Mouse (Mus musculus) lung, adult 2 months (tissue): ENCODE measurements around the gene Map4. TPM values are rescaled to one million over a fixed set of nuclear protein-coding genes. Genes with fewer than 3 reads are reported as not detected.
A peak's percentile ranks its signal among the peaks of the same experiment; 100 is the strongest.

Experiments used
- DNase-seq: peaks from one replicate; pipeline ENCODE4 v3.0.0; 2022
- H3K4me1 ChIP-seq: fragments of 200-500 bp; 2 replicates; pipeline ENCODE4 v1.6.1; 2011; ENCODE audit warnings: low read length; ENCODE audit not compliant: control insufficient read depth, insufficient read depth
- H3K4me3 ChIP-seq: fragments of 200-500 bp; replicated peaks from 2 replicates; pipeline ENCODE3; 2011; ENCODE audit warnings: low read depth, mild to moderate bottlenecking, control low read depth, low read length; ENCODE audit errors: extremely low read depth
- CTCF ChIP-seq: fragments of 200-500 bp; IDR thresholded peaks from 2 replicates; pipeline ENCODE4 v1.5.1; 2011; ENCODE audit warnings: mild to moderate bottlenecking, low read length, control low read depth; ENCODE audit not compliant: insufficient read depth
- POLR2A ChIP-seq: fragments of 200-500 bp; IDR thresholded peaks from 2 replicates; pipeline ENCODE4 v1.6.1; 2011; ENCODE audit warnings: low read depth, mild to moderate bottlenecking, control low read depth, low read length, borderline replicate concordance; ENCODE audit errors: extremely low read depth
- WGBS: fragments of 180-500 bp; shearing (Covaris S2); methylation state at CpG from one replicate; pipeline ENCODE4 v1.1.7; 2018; 5-methylcytosine and 5-hydroxymethylcytosine counted together
- polyA plus RNA-seq: library from polyadenylated mRNA; depleted of rRNA; stranded (reverse); fragments of >200 nt; gene quantifications from 2 replicates; pipeline ENCODE4 v1.2.3, GENCODE M21; 2012; rRNA removed

The Map4 gene
- polyA plus RNA-seq = 253 and 275 TPM in 2 replicates

- DNase-seq = peak; percentile 95
- under 1% methylated on average over 94 of the region's 94 CpGs for WGBS
- Histone ChIP-seq H3K4me3 (peak within 1 kb of the TSS; percentile 67), H3K4me1 (0 out of 2 replicates have a peak, but pooled peaks cover 2% of the 10 kb centered on the region)
- TF ChIP-seq POLR2A (peak; percentile 63; the same call in 1 of the 2 replicates), CTCF (no peak)
Measured at GRCm38 (mm10) chr9:109931257-109932171, at the start of gene Map4. TSS of gene Map4 (plus strand) at chr9:109931460.

- Histone ChIP-seq H3K4me3 (no peak overlapping the region), H3K4me1 (no peaks in the 10 kb centered on the region)
- 72% methylated on average over 4 of the region's 4 CpGs for WGBS
- DNase-seq = no peak
- no peak for TF ChIP-seq CTCF
- no peak for TF ChIP-seq POLR2A
Measured at GRCm38 (mm10) chr9:109886259-109886658, 45.0 kb upstream of the Map4 start.

- TF ChIP-seq POLR2A (no peak), CTCF (no peak)
- WGBS = 92% methylated on average over 5 of the region's 5 CpGs
- Histone ChIP-seq H3K4me1 (no peaks in the 10 kb centered on the region), H3K4me3 (no peak overlapping the region)
- DNase-seq = no peak
Measured at GRCm38 (mm10) chr9:109887321-109887720, 43.9 kb upstream of the Map4 start.

- WGBS = 85% methylated on average over 8 of the region's 8 CpGs
- Histone ChIP-seq H3K4me1 (no peaks in the 10 kb centered on the region; the same call in 1 of the 2 replicates), H3K4me3 (no peak overlapping the region)
- TF ChIP-seq POLR2A (no peak), CTCF (no peak)
- DNase-seq = no peak
Measured at GRCm38 (mm10) chr9:109891501-109891900, 39.8 kb upstream of the Map4 start.

GRCm38 (mm10) chr9:109892651-109893250 lies 38.5 kb upstream of the Map4 start:
- Histone ChIP-seq H3K4me3 (no peak overlapping the region), H3K4me1 (no peaks in the 10 kb centered on the region; the same call in 1 of the 2 replicates)
- peak; percentile 71 for DNase-seq
- no peak for TF ChIP-seq POLR2A
- peak; percentile 93 for TF ChIP-seq CTCF
- WGBS = 54% methylated on average over 5 of the region's 5 CpGs

GRCm38 (mm10) chr9:109894413-109895090 lies 36.7 kb upstream of the Map4 start:
- 33% methylated on average over 6 of the region's 6 CpGs for WGBS
- peak; percentile 33 for DNase-seq
- no peak for TF ChIP-seq POLR2A
- peak; percentile 90 for TF ChIP-seq CTCF
- peaks cover 5% of the 10 kb centered on the region for H3K4me1 ChIP-seq
- no peak overlapping the region for H3K4me3 ChIP-seq

GRCm38 (mm10) chr9:109895593-109895992 lies 35.7 kb upstream of the Map4 start:
- 32% methylated on average over 6 of the region's 6 CpGs for WGBS
- no peak for TF ChIP-seq POLR2A
- TF ChIP-seq CTCF = no peak
- no peak overlapping the region for H3K4me3 ChIP-seq
- no peak for DNase-seq
- H3K4me1 ChIP-seq = peaks cover 5% of the 10 kb centered on the region

- WGBS = 74% methylated on average over 8 of the region's 8 CpGs
- Histone ChIP-seq H3K4me1 (peaks cover 5% of the 10 kb centered on the region), H3K4me3 (no peak overlapping the region)
- TF ChIP-seq POLR2A (no peak), CTCF (no peak)
- no peak for DNase-seq
Measured at GRCm38 (mm10) chr9:109896253-109897150, 34.8 kb upstream of the Map4 start.
